Mouse (Mus musculus): ENCODE measurements around the gene Gpr22. TPM values are rescaled to one million over a fixed set of nuclear protein-coding genes. Genes with fewer than 3 reads are reported as not detected.

The Gpr22 gene
- not detected for polyA plus RNA-seq (2015; fragmentation: Illumina TruSeq; extraction: RNeasy Lipid Tissue Mini Kit (QIAGEN cat#74804); ENCODE audit: insufficient read depth, low replicate concordance)

GRCm38 (mm10) chr12:31713600-31713999 is at the start of gene Gpr22:
TSS of gene Gpr22 (minus strand) at chr12:31713947.

Other genes starting within 250 kb of the Gpr22 start
- gene Cbll1, start 214.3 kb downstream of the Gpr22 start, polyA plus RNA-seq (2015; fragmentation: Illumina TruSeq; extraction: RNeasy Lipid Tissue Mini Kit (QIAGEN cat#74804); ENCODE audit: insufficient read depth, low replicate concordance): 24.3 TPM
- gene Slc26a4, start 154.0 kb downstream of the Gpr22 start, polyA plus RNA-seq (2015; fragmentation: Illumina TruSeq; extraction: RNeasy Lipid Tissue Mini Kit (QIAGEN cat#74804); ENCODE audit: insufficient read depth, low replicate concordance): not detected
- gene Bcap29, start 79.3 kb downstream of the Gpr22 start, polyA plus RNA-seq (2015; fragmentation: Illumina TruSeq; extraction: RNeasy Lipid Tissue Mini Kit (QIAGEN cat#74804); ENCODE audit: insufficient read depth, low replicate concordance): 52.6 TPM
- gene Dus4l, start 59.1 kb downstream of the Gpr22 start, polyA plus RNA-seq (2015; fragmentation: Illumina TruSeq; extraction: RNeasy Lipid Tissue Mini Kit (QIAGEN cat#74804); ENCODE audit: insufficient read depth, low replicate concordance): 13.4 TPM
- gene Cog5, start 59.1 kb downstream of the Gpr22 start, polyA plus RNA-seq (2015; fragmentation: Illumina TruSeq; extraction: RNeasy Lipid Tissue Mini Kit (QIAGEN cat#74804); ENCODE audit: insufficient read depth, low replicate concordance): 77.5 TPM
- gene Hbp1, start 236.6 kb upstream of the Gpr22 start, polyA plus RNA-seq (2015; fragmentation: Illumina TruSeq; extraction: RNeasy Lipid Tissue Mini Kit (QIAGEN cat#74804); ENCODE audit: insufficient read depth, low replicate concordance): 112 TPM